Mouse (Mus musculus) embryonic fibroblast, embryonic 13.5 days (primary cell): ENCODE measurements around the gene Osgep.

ENCODE experiments used
- CTCF ChIP-seq: IDR thresholded peaks from 2 replicates; pipeline ENCODE4 v1.5.1; 2011; ENCODE audit warnings: mild to moderate bottlenecking, control low read depth, low read length, moderate library complexity, borderline replicate concordance; ENCODE audit not compliant: insufficient read depth
- POLR2A ChIP-seq: IDR thresholded peaks from 2 replicates; pipeline ENCODE4 v1.6.1; 2011; ENCODE audit warnings: low read depth, mild to moderate bottlenecking, control low read depth, low read length, moderate library complexity

- TF ChIP-seq CTCF (no peak), POLR2A (no peak)
Observed at GRCm38 (mm10) chr14:50973700-50974099, 49.0 kb upstream of the Osgep start.
